Mouse (Mus musculus) heart, adult 10 weeks (tissue): ENCODE results near the gene Spout1. TPM values are rescaled to one million over a fixed set of nuclear protein-coding genes. Genes with fewer than 3 reads are reported as not detected.

Experiments
- polyA plus RNA-seq: library from polyadenylated mRNA; stranded (reverse); fragments of 350-450 nt; fragmentation: Illumina TruSeq; extraction: RNeasy Lipid Tissue Mini Kit (QIAGEN cat#74804); gene quantifications from one replicate; pipeline ENCODE4 v1.2.3, GENCODE M21; 2014; ENCODE audit warnings: low read depth, low replicate concordance

Gene Spout1
- polyA plus RNA-seq, result 9.4 TPM

DNA sequence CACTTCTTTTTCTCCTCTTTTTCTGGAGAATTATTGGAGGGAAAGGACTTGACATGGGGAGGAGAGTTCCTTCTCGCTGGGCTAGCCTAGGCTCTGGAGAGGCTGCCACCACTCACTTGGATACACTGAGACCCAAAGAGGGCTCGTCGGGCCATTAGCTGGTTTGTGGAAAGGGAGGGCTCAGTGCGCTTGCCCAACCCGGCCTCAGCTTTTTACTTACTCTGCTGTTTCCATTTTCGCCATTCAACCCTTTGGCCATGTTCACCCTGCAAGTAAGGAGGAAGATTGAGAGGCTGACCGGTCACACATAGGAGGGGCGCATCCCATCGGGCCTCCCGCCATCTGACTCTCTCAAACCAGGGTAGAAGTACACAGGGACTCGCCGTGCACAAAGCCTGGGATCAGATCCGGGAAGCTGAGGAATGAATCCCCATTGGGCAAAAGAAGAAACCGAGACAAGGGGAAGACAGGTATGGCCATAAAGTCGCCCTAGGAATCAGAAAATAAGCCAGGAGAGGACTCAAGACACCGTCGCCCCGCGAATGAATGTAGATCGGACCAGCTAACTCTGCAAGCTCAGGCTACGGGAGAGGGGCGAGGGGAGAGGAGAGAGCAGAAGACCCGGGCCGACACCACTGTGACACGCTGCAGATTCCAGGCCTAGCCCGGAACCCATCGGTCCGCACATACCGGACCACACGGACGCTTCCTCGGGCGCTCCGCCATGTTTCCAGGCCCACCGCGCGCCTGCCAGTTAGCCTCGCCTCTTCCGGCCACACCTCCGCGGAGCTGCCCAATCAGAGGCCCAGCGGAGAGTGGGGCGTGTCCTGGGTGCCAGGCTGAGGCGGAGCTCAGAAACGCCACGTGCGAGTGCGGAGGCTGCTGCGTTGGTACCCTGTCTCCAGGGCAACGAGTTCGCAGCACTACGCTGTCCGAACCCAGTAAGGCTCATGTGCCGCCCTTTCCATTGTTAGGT lies at the start of gene Spout1:
Gene Spout1 (minus strand): TSS at position 760 of the 976 bp plus-strand sequence.

DNA sequence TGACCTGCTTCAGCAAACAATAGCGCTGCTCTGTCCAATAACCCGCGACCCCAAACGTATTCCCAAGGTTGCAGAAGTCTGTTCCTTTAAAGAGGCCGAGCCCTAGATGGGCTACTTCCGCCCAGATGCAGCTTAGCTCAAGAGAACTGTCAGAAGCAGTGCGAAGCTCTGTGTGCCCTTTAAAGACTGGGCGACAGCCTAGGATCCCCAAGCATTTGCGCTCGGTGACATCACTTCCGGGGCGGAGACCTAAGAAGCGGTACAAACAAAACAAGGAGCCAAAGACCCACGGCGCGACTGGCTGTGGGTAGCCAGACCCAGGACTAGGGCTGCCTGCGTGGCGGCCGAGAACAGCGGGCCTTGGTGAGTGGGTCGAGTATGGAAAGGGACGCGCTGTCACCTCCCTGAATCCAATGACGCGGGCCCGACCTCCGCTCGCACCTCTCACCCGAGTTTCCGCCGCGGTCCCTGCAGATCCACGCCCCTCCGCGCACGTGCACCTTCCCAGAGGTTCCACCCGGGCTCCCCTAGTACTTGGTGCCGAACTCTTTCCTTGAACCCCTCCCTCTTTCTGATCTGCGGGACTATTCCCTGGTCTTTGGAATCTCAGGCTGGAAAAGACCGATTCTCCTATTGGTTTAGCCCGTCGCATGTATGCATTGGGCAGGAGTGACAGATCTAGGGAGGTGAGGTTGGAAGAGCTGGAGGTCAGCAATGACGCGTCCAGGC lies 27.5 kb upstream of the Spout1 start, which contains the start of gene Kyat1:
Gene Kyat1 (minus strand): TSS at position 219 of the 729 bp plus-strand sequence.

DNA sequence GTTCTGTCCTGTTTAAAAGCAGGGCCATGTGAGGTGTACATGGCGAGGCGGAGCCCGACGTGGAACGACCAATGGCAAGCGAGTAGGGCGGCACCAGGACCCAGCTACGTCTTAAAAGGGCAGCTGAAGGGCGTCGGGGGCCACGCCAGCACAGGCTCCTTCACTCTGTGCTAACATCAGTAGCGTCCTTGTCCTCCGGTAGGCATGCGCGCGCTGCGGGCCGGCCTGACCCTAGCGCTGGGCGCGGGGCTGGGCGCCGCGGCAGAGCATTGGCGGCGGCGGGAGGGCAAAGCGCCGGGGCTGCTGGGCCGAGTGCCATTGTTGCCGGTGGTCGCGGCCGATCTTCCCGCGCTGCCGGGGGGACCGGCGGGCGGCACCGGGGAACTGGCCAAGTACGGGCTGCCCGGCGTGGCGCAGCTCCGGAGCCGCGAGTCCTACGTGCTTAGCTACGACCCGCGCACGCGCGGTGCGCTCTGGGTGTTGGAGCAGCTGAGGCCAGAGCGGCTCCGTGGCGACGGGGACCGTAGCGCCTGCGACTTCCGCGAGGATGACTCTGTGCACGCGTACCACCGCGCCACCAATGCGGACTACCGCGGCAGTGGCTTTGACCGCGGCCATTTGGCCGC lies 6.8 kb downstream of the Spout1 start, which contains the start of gene Endog:
Gene Endog (plus strand): TSS at position 123 of the 626 bp plus-strand sequence.

DNA sequence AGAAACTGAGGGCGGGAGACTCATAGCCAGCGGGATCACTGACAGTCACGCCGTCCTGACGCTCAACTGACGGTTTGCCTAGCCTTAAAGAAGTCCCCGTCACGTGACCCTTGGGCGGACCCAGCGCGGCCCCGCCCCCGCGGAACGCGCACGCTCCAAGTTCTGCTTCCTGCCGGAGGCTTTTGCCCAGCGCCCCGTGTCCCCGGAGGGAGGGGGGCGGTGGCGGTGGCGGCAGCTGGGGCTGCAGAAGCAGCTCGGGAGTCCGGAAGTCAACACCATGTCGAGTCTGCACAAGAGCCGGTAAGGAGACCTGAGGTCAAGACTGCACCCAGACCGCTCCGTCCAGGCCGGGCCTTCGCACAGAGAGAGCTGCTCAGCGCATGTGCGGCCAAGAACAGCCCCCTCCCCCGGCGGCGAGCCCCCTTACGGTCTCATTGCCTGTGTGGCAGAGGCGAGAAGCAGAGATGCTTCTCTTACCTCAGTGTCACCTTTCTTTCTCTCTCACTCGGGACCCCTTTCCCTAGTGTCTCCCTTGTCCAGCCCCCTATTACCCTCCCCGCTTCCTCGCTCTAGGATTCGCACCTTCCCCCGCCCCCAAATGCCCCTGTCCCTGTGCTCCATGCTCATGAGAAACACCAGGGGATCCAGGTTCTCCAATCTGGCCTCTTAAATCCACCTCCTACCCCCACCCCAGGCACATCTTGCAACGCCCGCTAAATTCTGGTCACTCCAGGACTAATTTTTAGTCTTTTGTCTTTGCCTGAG lies 44.5 kb downstream of the Spout1 start, which contains the start of gene Tbc1d13:
Gene Tbc1d13 (plus strand): TSS at position 134 of the 765 bp plus-strand sequence.

DNA sequence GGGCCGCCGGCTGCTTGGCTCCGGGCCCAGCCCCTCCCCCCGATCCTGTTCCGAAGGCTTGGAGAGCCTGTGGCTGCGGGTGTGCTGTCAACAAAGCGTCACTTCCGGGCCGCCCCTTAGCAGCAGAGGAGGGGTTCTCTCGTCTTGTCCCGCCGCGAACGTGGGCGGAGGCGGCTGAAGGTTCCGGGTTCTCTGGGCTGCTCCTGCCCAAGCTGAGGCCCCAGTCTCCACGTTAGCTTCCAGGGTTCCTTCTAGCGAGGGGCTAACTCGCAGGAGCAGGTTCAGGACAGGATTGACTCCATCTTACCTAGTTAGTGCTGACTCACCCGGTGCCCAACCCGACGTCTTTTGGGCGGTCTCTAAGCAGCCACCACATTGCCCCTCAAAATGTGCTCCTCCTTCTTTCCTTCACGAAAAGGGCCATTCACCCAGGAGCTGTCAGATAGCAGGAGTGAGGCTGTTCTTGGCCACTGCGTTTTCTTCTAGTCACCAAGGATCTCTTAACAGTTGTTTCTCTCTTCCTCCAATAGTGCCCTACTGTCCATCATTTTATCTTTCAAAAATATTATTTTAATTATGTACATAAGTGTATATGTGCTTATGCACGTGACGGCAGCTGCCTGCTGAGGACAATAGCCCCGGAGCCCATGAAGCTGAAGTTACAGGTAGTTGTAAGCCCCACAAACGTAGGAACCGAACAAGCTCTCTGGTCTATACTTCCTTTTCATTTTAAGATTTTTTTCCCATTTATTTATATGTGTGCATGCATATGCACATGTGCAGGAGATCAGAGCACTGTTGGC lies 53.6 kb downstream of the Spout1 start, which contains the start of gene Zer1:
Gene Zer1 (minus strand): TSS at position 114 of the 803 bp plus-strand sequence.

Other genes starting within 250 kb of the Spout1 start
- gene Gle1, start 243.0 kb downstream of the Spout1 start, polyA plus RNA-seq, result 22.6 TPM
- 151 TPM for gene Sptan1, start 212.9 kb downstream of the Spout1 start, polyA plus RNA-seq
- 8.2 TPM for gene Wdr34, start 129.6 kb downstream of the Spout1 start, polyA plus RNA-seq
- gene Set, start 121.1 kb downstream of the Spout1 start, polyA plus RNA-seq, result 116 TPM
- 13.1 TPM for gene Pkn3, start 100.8 kb downstream of the Spout1 start, polyA plus RNA-seq
- gene Zdhhc12, start 84.8 kb downstream of the Spout1 start, polyA plus RNA-seq, result 5.9 TPM
- gene Zer1, start 53.9 kb downstream of the Spout1 start, polyA plus RNA-seq, result 29.0 TPM
- gene Tbc1d13, start 44.7 kb downstream of the Spout1 start, polyA plus RNA-seq, result 16.3 TPM
- gene Endog, start 7.0 kb downstream of the Spout1 start, polyA plus RNA-seq, result 74.8 TPM
- 40.3 TPM for gene Kyat1, start 27.4 kb upstream of the Spout1 start, polyA plus RNA-seq
- 24.1 TPM for gene Lrrc8a, start 59.3 kb upstream of the Spout1 start, polyA plus RNA-seq
- gene Gm28035, start 62.1 kb upstream of the Spout1 start, polyA plus RNA-seq, result 5.9 TPM
- gene Phyhd1, start 87.7 kb upstream of the Spout1 start, polyA plus RNA-seq, result 112 TPM
- not detected for gene Gm28038, start 102.6 kb upstream of the Spout1 start, polyA plus RNA-seq
- 22.6 TPM for gene Dolk, start 107.9 kb upstream of the Spout1 start, polyA plus RNA-seq
- gene Nup188, start 107.9 kb upstream of the Spout1 start, polyA plus RNA-seq, result 13.9 TPM
- gene Sh3glb2, start 180.9 kb upstream of the Spout1 start, polyA plus RNA-seq, result 78.3 TPM
- 77.6 TPM for gene Miga2, start 185.8 kb upstream of the Spout1 start, polyA plus RNA-seq
- 9.7 TPM for gene Dolpp1, start 213.8 kb upstream of the Spout1 start, polyA plus RNA-seq
- gene Crat, start 237.4 kb upstream of the Spout1 start, polyA plus RNA-seq, result 388 TPM
- 72.3 TPM for gene Ptpa, start 237.6 kb upstream of the Spout1 start, polyA plus RNA-seq